Mouse (Mus musculus) hindbrain, embryonic 15.5 days (tissue): ENCODE measurements around the gene Dennd1a. TPM values are rescaled to one million over a fixed set of nuclear protein-coding genes. Genes with fewer than 3 reads are reported as not detected.
A peak's percentile ranks its signal among the peaks of the same experiment; 100 is the strongest.

Experiments used
- ATAC-seq: fragments of 200-750 bp; cut with Nextera tagmentation; 2 replicates; pipeline ENCODE4 v1.8.0; 2017; ENCODE audit warnings: low read depth, moderate number of reproducible peaks, moderate TSS enrichment; ENCODE audit not compliant: low FRiP score
- H3K27ac ChIP-seq: fragments of 300-500 bp; sonication (generic); replicated peaks from 2 replicates; pipeline ENCODE4 v1.5.1; 2015; ENCODE audit warnings: mild to moderate bottlenecking, inconsistent platforms
- H3K27me3 ChIP-seq: fragments of 300-500 bp; sonication (generic); 2 replicates; pipeline ENCODE4 v1.6.1; 2015; ENCODE audit warnings: control low read depth, inconsistent platforms
- H3K36me3 ChIP-seq: fragments of 300-500 bp; sonication (generic); 2 replicates; pipeline ENCODE4 v1.6.1; 2015; ENCODE audit warnings: control low read depth, inconsistent platforms
- H3K4me1 ChIP-seq: fragments of 300-500 bp; sonication (generic); replicated peaks from 2 replicates; pipeline ENCODE4 v1.6.1; 2015; ENCODE audit warnings: control low read depth, inconsistent platforms
- H3K4me2 ChIP-seq: fragments of 300-500 bp; sonication (generic); 2 replicates; pipeline ENCODE4 v1.6.1; 2015; ENCODE audit warnings: moderate library complexity, mild to moderate bottlenecking, inconsistent platforms
- H3K4me3 ChIP-seq: fragments of 300-500 bp; sonication (generic); 2 replicates; pipeline ENCODE4 v1.5.1; 2015; ENCODE audit warnings: mild to moderate bottlenecking, inconsistent platforms
- H3K9ac ChIP-seq: fragments of 300-500 bp; sonication (generic); 2 replicates; pipeline ENCODE4 v1.6.1; 2015; ENCODE audit warnings: inconsistent platforms
- H3K9me3 ChIP-seq: fragments of 300-500 bp; sonication (generic); 2 replicates; pipeline ENCODE4 v1.6.1; 2016; ENCODE audit warnings: control low read depth, inconsistent platforms
- WGBS: fragments of 180-500 bp; shearing (Covaris S2); methylation state at CpG from one replicate; pipeline ENCODE4 v1.1.7; 2015; 5-methylcytosine and 5-hydroxymethylcytosine counted together
- polyA plus RNA-seq: library from polyadenylated mRNA; unstranded; fragments of >200 nt; fragmentation: Nextera tagmentation; extraction: Ambion mirVana; gene quantifications from 2 replicates; pipeline ENCODE4 v1.2.1, GENCODE M21; 2015

The Dennd1a gene
- 23.0 and 24.5 TPM in 2 replicates for polyA plus RNA-seq

GRCm38 (mm10) chr2:38286733-38287551 is at the start of gene Dennd1a:
Gene Dennd1a, minus strand, starts transcription at chr2:38287390.
- Histone ChIP-seq H3K36me3 (no peaks in the 10 kb centered on the region), H3K27me3 (0 out of 2 replicates have a peak, but pooled peaks cover 3% of the 10 kb centered on the region), H3K9me3 (no peaks in the 10 kb centered on the region), H3K27ac (peak within 1 kb of the TSS; percentile 88), H3K4me3 (peak within 1 kb of the TSS; percentile 98), H3K4me1 (peaks cover 20% of the 10 kb centered on the region), H3K9ac (peak within 1 kb of the TSS; percentile 82), H3K4me2 (peak within 1 kb of the TSS; percentile 60)
- peak; percentile 94 for ATAC-seq
- WGBS = under 1% methylated on average over 80 of the region's 81 CpGs

- Histone ChIP-seq H3K9me3 (no peaks in the 10 kb centered on the region), H3K9ac (no peak overlapping the region), H3K36me3 (no peaks in the 10 kb centered on the region), H3K4me3 (peak overlapping the region; percentile 5; the same call in 1 of the 2 replicates), H3K4me1 (peaks cover 11% of the 10 kb centered on the region), H3K27ac (no peak overlapping the region), H3K27me3 (peaks cover 80% of the 10 kb centered on the region), H3K4me2 (peak overlapping the region; percentile 22)
- 2% methylated on average over 17 of the region's 17 CpGs for WGBS
- no peak for ATAC-seq
Observed at GRCm38 (mm10) chr2:38336606-38337005, 49.4 kb upstream of the Dennd1a start.

- ATAC-seq = no peak
Observed at GRCm38 (mm10) chr2:38333586-38334119, 46.5 kb upstream of the Dennd1a start.

GRCm38 (mm10) chr2:38326671-38327070 is 39.5 kb upstream of the Dennd1a start:
- 65% methylated on average over 1 of the region's 1 CpGs for WGBS
- Histone ChIP-seq H3K9ac (no peak overlapping the region), H3K27ac (no peak overlapping the region), H3K4me2 (no peak overlapping the region), H3K27me3 (peaks cover 20% of the 10 kb centered on the region; the same call in 1 of the 2 replicates), H3K36me3 (no peaks in the 10 kb centered on the region), H3K4me1 (no peaks in the 10 kb centered on the region), H3K9me3 (no peaks in the 10 kb centered on the region), H3K4me3 (no peak overlapping the region)
- no peak for ATAC-seq

More at GRCm38 (mm10) chr2:38333586-38334119, 46.5 kb upstream of the Dennd1a start:
- no peak overlapping the region for H3K4me2 ChIP-seq
- H3K9ac ChIP-seq = no peak overlapping the region
- H3K27ac ChIP-seq = no peak overlapping the region
- peaks cover 3% of the 10 kb centered on the region; the same call in 1 of the 2 replicates for H3K4me1 ChIP-seq
- 48% methylated on average over 7 of the region's 7 CpGs for WGBS
- H3K36me3 ChIP-seq = no peaks in the 10 kb centered on the region
- no peaks in the 10 kb centered on the region for H3K9me3 ChIP-seq
- H3K4me3 ChIP-seq = no peak overlapping the region
- peaks cover 67% of the 10 kb centered on the region for H3K27me3 ChIP-seq

- no peak overlapping the region for H3K4me2 ChIP-seq
- no peak overlapping the region for H3K9ac ChIP-seq
- H3K27me3 ChIP-seq = 0 out of 2 replicates have a peak, but pooled peaks cover 12% of the 10 kb centered on the region
- no peak overlapping the region for H3K4me3 ChIP-seq
- no peaks in the 10 kb centered on the region for H3K9me3 ChIP-seq
- no peaks in the 10 kb centered on the region for H3K36me3 ChIP-seq
- 70% methylated on average over 8 of the region's 8 CpGs for WGBS
- H3K27ac ChIP-seq = no peak overlapping the region
- H3K4me1 ChIP-seq = no peaks in the 10 kb centered on the region
- no peak for ATAC-seq
Observed at GRCm38 (mm10) chr2:38323380-38323779, 36.2 kb upstream of the Dennd1a start.

- H3K9ac ChIP-seq = no peak overlapping the region
- H3K4me2 ChIP-seq = no peak overlapping the region
- H3K4me3 ChIP-seq = no peak overlapping the region
- H3K4me1 ChIP-seq = no peaks in the 10 kb centered on the region
- 57% methylated on average over 4 of the region's 4 CpGs for WGBS
- no peaks in the 10 kb centered on the region for H3K9me3 ChIP-seq
- peaks cover 12% of the 10 kb centered on the region; the same call in 1 of the 2 replicates for H3K27me3 ChIP-seq
- no peaks in the 10 kb centered on the region for H3K36me3 ChIP-seq
- no peak overlapping the region for H3K27ac ChIP-seq
- ATAC-seq = no peak
Observed at GRCm38 (mm10) chr2:38320911-38321310, 33.7 kb upstream of the Dennd1a start.

GRCm38 (mm10) chr2:38319086-38319485 is 31.9 kb upstream of the Dennd1a start:
- no peak overlapping the region for H3K9ac ChIP-seq
- H3K4me1 ChIP-seq = no peaks in the 10 kb centered on the region
- H3K27me3 ChIP-seq = peaks cover 6% of the 10 kb centered on the region; the same call in 1 of the 2 replicates
- H3K27ac ChIP-seq = no peak overlapping the region
- H3K36me3 ChIP-seq = no peaks in the 10 kb centered on the region
- WGBS = 89% methylated on average over 11 of the region's 11 CpGs
- no peak overlapping the region for H3K4me2 ChIP-seq
- H3K4me3 ChIP-seq = no peak overlapping the region
- H3K9me3 ChIP-seq = no peaks in the 10 kb centered on the region
- no peak for ATAC-seq

GRCm38 (mm10) chr2:38313399-38313798 is 26.2 kb upstream of the Dennd1a start:
- ATAC-seq = no peak
- 63% methylated on average over 3 of the region's 3 CpGs for WGBS

GRCm38 (mm10) chr2:38312921-38313320 is 25.7 kb upstream of the Dennd1a start:
- Histone ChIP-seq H3K27ac (no peak overlapping the region), H3K4me3 (no peak overlapping the region), H3K9me3 (no peaks in the 10 kb centered on the region), H3K4me2 (no peak overlapping the region), H3K27me3 (no peaks in the 10 kb centered on the region; the same call in 1 of the 2 replicates), H3K9ac (no peak overlapping the region), H3K36me3 (no peaks in the 10 kb centered on the region), H3K4me1 (no peaks in the 10 kb centered on the region)
- WGBS = 46% methylated on average over 3 of the region's 3 CpGs
- no peak for ATAC-seq

More at GRCm38 (mm10) chr2:38313399-38313798, 26.2 kb upstream of the Dennd1a start:
- no peaks in the 10 kb centered on the region for H3K9me3 ChIP-seq
- H3K4me3 ChIP-seq = no peak overlapping the region
- no peak overlapping the region for H3K9ac ChIP-seq
- no peaks in the 10 kb centered on the region for H3K4me1 ChIP-seq
- no peak overlapping the region for H3K27ac ChIP-seq
- H3K36me3 ChIP-seq = no peaks in the 10 kb centered on the region
- H3K27me3 ChIP-seq = no peaks in the 10 kb centered on the region; the same call in 1 of the 2 replicates
- H3K4me2 ChIP-seq = no peak overlapping the region

GRCm38 (mm10) chr2:38305152-38305551 is 18.0 kb upstream of the Dennd1a start:
- no peaks in the 10 kb centered on the region for H3K27me3 ChIP-seq
- no peaks in the 10 kb centered on the region for H3K36me3 ChIP-seq
- H3K27ac ChIP-seq = no peak overlapping the region
- H3K4me2 ChIP-seq = no peak overlapping the region
- H3K9me3 ChIP-seq = no peaks in the 10 kb centered on the region
- H3K4me3 ChIP-seq = no peak overlapping the region
- H3K9ac ChIP-seq = no peak overlapping the region
- whole genome bisulfite sequencing = 89% methylated on average over 1 of the region's 1 CpGs
- ATAC-seq = no peak
- no peaks in the 10 kb centered on the region for H3K4me1 ChIP-seq

GRCm38 (mm10) chr2:38300941-38301340 is 13.8 kb upstream of the Dennd1a start:
- H3K4me2 ChIP-seq = no peak overlapping the region
- no peak overlapping the region for H3K4me3 ChIP-seq
- no peaks in the 10 kb centered on the region for H3K9me3 ChIP-seq
- ATAC-seq = no peak
- WGBS = 87% methylated on average over 2 of the region's 2 CpGs
- H3K27me3 ChIP-seq = no peaks in the 10 kb centered on the region
- H3K9ac ChIP-seq = no peak overlapping the region
- no peak overlapping the region for H3K27ac ChIP-seq
- H3K4me1 ChIP-seq = no peaks in the 10 kb centered on the region
- H3K36me3 ChIP-seq = no peaks in the 10 kb centered on the region

GRCm38 (mm10) chr2:38295939-38296338 is 8.7 kb upstream of the Dennd1a start:
- no peak for ATAC-seq
- no peak overlapping the region for H3K4me2 ChIP-seq
- no peaks in the 10 kb centered on the region for H3K36me3 ChIP-seq
- no peak overlapping the region for H3K4me3 ChIP-seq
- H3K27ac ChIP-seq = no peak overlapping the region
- no peaks in the 10 kb centered on the region for H3K9me3 ChIP-seq
- no peaks in the 10 kb centered on the region for H3K27me3 ChIP-seq
- no peak overlapping the region for H3K9ac ChIP-seq
- 89% methylated on average over 4 of the region's 4 CpGs for WGBS
- no peaks in the 10 kb centered on the region for H3K4me1 ChIP-seq
